Mouse (Mus musculus) hindbrain, embryonic 16.5 days (tissue): ENCODE data around the gene Riok1. TPM values are rescaled to one million over a fixed set of nuclear protein-coding genes. Genes with fewer than 3 reads are reported as not detected.

ENCODE experiments used
- ATAC-seq: fragments of 200-750 bp; cut with Nextera tagmentation; 2 replicates; pipeline ENCODE4 v1.8.0; 2017; ENCODE audit warnings: moderate TSS enrichment, moderate library complexity
- H3K27ac ChIP-seq: fragments of 300-500 bp; sonication (generic); 2 replicates; pipeline ENCODE4 v1.5.1; 2014; ENCODE audit warnings: low read depth, mild to moderate bottlenecking, control low read depth, low read length, moderate library complexity
- H3K27me3 ChIP-seq: fragments of 300-500 bp; sonication (generic); replicated peaks from 2 replicates; pipeline ENCODE4 v1.6.1; 2014; ENCODE audit warnings: low read length; ENCODE audit not compliant: control insufficient read depth, insufficient read depth
- H3K36me3 ChIP-seq: fragments of 300-500 bp; sonication (generic); 2 replicates; pipeline ENCODE4 v1.6.1; 2014; ENCODE audit warnings: mild to moderate bottlenecking, low read length, moderate library complexity, mixed read lengths; ENCODE audit not compliant: control insufficient read depth, insufficient read depth
- H3K4me1 ChIP-seq: fragments of 300-500 bp; sonication (generic); 2 replicates; pipeline ENCODE4 v1.6.1; 2014; ENCODE audit warnings: low read depth, low read length; ENCODE audit not compliant: control insufficient read depth, insufficient read depth
- H3K4me2 ChIP-seq: fragments of 300-500 bp; sonication (generic); 2 replicates; pipeline ENCODE4 v1.6.1; 2014; ENCODE audit warnings: mild to moderate bottlenecking, low read length, control low read depth, moderate library complexity
- H3K4me3 ChIP-seq: fragments of 300-500 bp; sonication (generic); 2 replicates; pipeline ENCODE4 v1.5.1; 2014; ENCODE audit warnings: mild to moderate bottlenecking, low read length, control low read depth, moderate library complexity
- H3K9ac ChIP-seq: fragments of 300-500 bp; sonication (generic); 2 replicates; pipeline ENCODE4 v1.6.1; 2014; ENCODE audit warnings: low read depth, mild to moderate bottlenecking, control low read depth, low read length, moderate library complexity
- H3K9me3 ChIP-seq: fragments of 300-500 bp; sonication (generic); 2 replicates; pipeline ENCODE4 v1.6.1; 2014; ENCODE audit warnings: mild to moderate bottlenecking, low read length, moderate library complexity; ENCODE audit not compliant: control insufficient read depth
- WGBS: fragments of 180-500 bp; shearing (Covaris S2); extraction: QIAGEN DNeasy Blood & Tissue Kit; methylation state at CpG from one replicate; pipeline ENCODE4 v1.1.7; 2014; 5-methylcytosine and 5-hydroxymethylcytosine counted together
- polyA plus RNA-seq: library from polyadenylated mRNA; unstranded; fragments of >200 nt; fragmentation: Nextera tagmentation; extraction: Ambion mirVana; gene quantifications from 2 replicates; pipeline ENCODE4 v1.2.1, GENCODE M21; 2015

Gene Riok1
- polyA plus RNA-seq, 1 experiment from 2014 or later, result 47.0 TPM

DNA sequence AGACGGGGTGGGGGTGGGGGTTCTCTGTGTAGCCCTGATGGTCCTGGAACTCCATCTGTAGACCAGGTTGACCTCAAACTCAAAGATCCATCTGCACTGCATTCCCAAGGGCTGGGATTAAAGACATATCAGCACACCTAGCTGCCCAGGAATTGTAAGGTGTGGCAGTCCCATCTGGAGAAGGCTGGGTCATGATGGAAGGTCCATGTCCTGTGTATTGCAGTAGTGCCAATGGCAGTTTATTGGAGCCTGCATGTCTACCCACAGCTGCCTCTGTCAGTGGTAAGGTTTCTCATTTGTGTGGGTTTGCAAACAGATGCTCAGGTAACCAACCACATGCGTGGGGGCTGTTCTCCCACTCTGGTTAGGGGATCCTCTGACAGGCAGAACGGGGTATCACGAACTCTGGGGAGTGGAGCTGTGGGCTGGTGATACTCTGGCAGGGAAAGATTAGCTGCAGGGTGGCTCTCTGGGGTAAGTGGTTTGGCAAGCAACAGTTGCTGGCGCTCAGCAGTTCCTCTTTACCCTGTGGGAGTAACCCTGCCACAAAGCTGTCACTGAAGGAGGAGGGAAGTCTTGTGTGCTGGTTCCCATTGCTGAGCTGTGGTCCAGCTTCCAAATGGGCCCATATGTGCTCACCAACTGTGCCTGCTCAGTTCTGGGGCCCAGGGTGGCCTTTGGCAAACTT lies 26.9 kb upstream of the Riok1 start:
- 89% methylated on average over 5 of the region's 5 CpGs for WGBS
- no peak for ATAC-seq
- Histone ChIP-seq H3K27me3 (no peaks in the 10 kb centered on the region), H3K9me3 (no peaks in the 10 kb centered on the region), H3K36me3 (no peaks in the 10 kb centered on the region), H3K27ac (no peak overlapping the region), H3K4me1 (no peaks in the 10 kb centered on the region), H3K9ac (no peak overlapping the region), H3K4me3 (no peak overlapping the region), H3K4me2 (no peak overlapping the region)

- H3K27ac ChIP-seq, result no peak overlapping the region
These were observed 26.3 kb upstream of the Riok1 start for GRCm38 (mm10) chr13:38010444-38010910.

DNA sequence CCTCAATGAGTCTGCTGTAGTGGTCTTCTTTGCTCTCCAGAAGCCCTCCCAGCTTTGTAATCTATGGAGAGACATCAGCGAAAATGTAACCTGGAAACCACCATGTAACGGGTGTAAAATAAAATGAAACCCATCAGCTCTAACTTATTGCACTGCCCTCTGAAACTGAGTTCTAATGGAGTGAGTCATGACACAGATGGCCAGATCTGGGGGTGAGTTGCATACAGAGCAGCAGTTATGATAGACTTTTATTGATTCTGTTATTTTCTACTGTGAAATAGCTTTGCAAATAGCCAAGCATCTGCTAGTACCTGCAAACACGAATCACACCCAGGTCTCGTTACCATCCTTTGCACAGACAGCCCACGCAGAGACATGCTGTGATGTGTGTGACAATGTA lies 24.4 kb upstream of the Riok1 start:
- Histone ChIP-seq H3K9ac (no peak overlapping the region), H3K4me2 (no peak overlapping the region), H3K27me3 (no peaks in the 10 kb centered on the region), H3K4me3 (no peak overlapping the region), H3K4me1 (no peaks in the 10 kb centered on the region), H3K9me3 (no peaks in the 10 kb centered on the region), H3K36me3 (no peaks in the 10 kb centered on the region), H3K27ac (no peak overlapping the region)
- WGBS, result 77% methylated on average over 5 of the region's 5 CpGs
- no peak for ATAC-seq

More at GRCm38 (mm10) chr13:38010444-38010910, 26.3 kb upstream of the Riok1 start:
- Histone ChIP-seq H3K4me2 (no peak overlapping the region), H3K36me3 (no peaks in the 10 kb centered on the region), H3K4me3 (no peak overlapping the region), H3K27me3 (no peaks in the 10 kb centered on the region), H3K4me1 (no peaks in the 10 kb centered on the region), H3K9ac (no peak overlapping the region), H3K9me3 (no peaks in the 10 kb centered on the region)
- no peak for ATAC-seq
- 82% methylated on average over 5 of the region's 5 CpGs for WGBS

- Histone ChIP-seq H3K27me3 (no peaks in the 10 kb centered on the region), H3K27ac (no peak overlapping the region), H3K9me3 (no peaks in the 10 kb centered on the region), H3K9ac (no peak overlapping the region), H3K36me3 (no peaks in the 10 kb centered on the region), H3K4me1 (no peaks in the 10 kb centered on the region), H3K4me2 (no peak overlapping the region), H3K4me3 (no peak overlapping the region)
- no peak for ATAC-seq
- WGBS, result 94% methylated on average over 4 of the region's 4 CpGs
These were observed 21.2 kb upstream of the Riok1 start for GRCm38 (mm10) chr13:38015591-38015990.

DNA sequence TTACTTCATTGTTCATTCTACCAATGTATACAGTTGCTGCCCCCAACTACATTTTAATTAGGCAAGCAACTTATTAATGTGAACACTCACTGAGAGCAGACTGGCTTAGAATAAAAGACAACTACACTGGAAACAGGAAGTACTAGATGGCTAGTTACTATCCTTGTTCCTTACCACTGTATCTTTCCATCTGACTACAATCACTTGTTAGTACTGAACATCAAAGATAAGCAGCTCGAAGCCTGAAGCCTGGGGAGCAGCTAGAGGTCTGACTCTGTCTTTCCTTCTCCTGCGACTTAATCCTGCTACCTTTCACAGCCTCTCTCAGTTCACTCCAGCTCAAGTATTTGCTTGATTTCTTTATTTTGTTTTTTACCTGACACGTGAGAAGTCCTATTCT lies 18.0 kb upstream of the Riok1 start:
- ATAC-seq, result no peak
- 74% methylated on average over 3 of the region's 3 CpGs for WGBS
- H3K9ac ChIP-seq, result no peak overlapping the region
- no peaks in the 10 kb centered on the region for H3K9me3 ChIP-seq
- no peak overlapping the region for H3K4me2 ChIP-seq
- H3K4me1 ChIP-seq, result no peaks in the 10 kb centered on the region
- no peak overlapping the region for H3K27ac ChIP-seq
- no peak overlapping the region for H3K4me3 ChIP-seq
- H3K27me3 ChIP-seq, result no peaks in the 10 kb centered on the region
- no peaks in the 10 kb centered on the region for H3K36me3 ChIP-seq

DNA sequence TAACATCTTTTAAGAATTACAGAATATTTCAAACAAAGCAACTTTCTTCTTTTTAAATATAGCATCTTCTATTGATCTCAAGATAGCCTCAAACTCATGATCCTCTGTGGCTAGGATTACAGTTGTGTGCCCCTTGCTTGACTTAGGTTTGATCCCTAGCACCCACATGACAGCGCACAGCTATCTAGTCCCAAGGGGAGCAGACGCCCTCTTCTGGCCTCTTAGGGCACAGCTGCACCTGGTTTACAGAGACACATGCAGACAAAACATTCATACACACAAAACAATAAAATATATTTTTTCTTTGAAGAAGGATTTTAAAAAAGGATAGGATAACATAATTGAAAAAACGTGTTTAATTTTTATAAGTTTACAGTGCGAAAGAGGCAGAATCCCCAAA lies 10.9 kb upstream of the Riok1 start:
- Histone ChIP-seq H3K4me1 (no peaks in the 10 kb centered on the region), H3K4me2 (no peak overlapping the region), H3K27ac (no peak overlapping the region)

GRCm38 (mm10) chr13:38027618-38028248 lies 9.1 kb upstream of the Riok1 start:
- no peak for ATAC-seq
- Histone ChIP-seq H3K9me3 (no peaks in the 10 kb centered on the region), H3K9ac (no peak overlapping the region)

More for the DNA sequence above, 10.9 kb upstream of the Riok1 start:
- no peaks in the 10 kb centered on the region for H3K9me3 ChIP-seq
- ATAC-seq, result no peak
- H3K36me3 ChIP-seq, result no peaks in the 10 kb centered on the region
- H3K9ac ChIP-seq, result no peak overlapping the region
- H3K27me3 ChIP-seq, result no peaks in the 10 kb centered on the region
- 40% methylated on average over 4 of the region's 4 CpGs for WGBS
- no peak overlapping the region for H3K4me3 ChIP-seq

DNA sequence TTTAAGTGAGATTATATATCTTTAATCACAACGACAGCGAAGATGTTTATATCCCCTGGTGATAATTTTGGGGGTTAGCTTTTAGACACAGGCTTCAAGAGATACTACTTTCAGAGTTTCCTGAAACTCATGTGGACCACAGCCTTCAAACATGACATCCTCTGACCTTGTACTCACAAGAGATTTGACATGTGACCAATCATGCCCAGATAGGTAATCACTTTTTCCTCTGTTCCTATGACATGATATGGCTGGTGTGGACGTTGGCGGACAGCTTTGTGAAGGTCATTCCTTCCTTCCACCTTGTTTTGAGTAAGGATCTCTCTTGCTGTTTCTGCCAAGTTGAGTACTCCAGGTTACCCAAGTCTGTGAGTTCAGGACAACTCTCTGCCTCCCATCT lies 8.4 kb upstream of the Riok1 start:
- H3K27ac ChIP-seq, result no peak overlapping the region
- ATAC-seq, result no peak
- H3K9me3 ChIP-seq, result no peaks in the 10 kb centered on the region
- H3K4me2 ChIP-seq, result no peak overlapping the region
- no peak overlapping the region for H3K4me3 ChIP-seq
- H3K36me3 ChIP-seq, result no peaks in the 10 kb centered on the region
- no peaks in the 10 kb centered on the region for H3K27me3 ChIP-seq
- H3K9ac ChIP-seq, result no peak overlapping the region
- 89% methylated on average over 4 of the region's 4 CpGs for WGBS
- no peaks in the 10 kb centered on the region for H3K4me1 ChIP-seq

More at GRCm38 (mm10) chr13:38027618-38028248, 9.1 kb upstream of the Riok1 start:
- no peaks in the 10 kb centered on the region for H3K36me3 ChIP-seq
- no peaks in the 10 kb centered on the region for H3K27me3 ChIP-seq
- H3K4me3 ChIP-seq, result no peak overlapping the region
- no peak overlapping the region for H3K27ac ChIP-seq
- H3K4me1 ChIP-seq, result no peaks in the 10 kb centered on the region
- WGBS, result 64% methylated on average over 6 of the region's 6 CpGs
- no peak overlapping the region for H3K4me2 ChIP-seq

DNA sequence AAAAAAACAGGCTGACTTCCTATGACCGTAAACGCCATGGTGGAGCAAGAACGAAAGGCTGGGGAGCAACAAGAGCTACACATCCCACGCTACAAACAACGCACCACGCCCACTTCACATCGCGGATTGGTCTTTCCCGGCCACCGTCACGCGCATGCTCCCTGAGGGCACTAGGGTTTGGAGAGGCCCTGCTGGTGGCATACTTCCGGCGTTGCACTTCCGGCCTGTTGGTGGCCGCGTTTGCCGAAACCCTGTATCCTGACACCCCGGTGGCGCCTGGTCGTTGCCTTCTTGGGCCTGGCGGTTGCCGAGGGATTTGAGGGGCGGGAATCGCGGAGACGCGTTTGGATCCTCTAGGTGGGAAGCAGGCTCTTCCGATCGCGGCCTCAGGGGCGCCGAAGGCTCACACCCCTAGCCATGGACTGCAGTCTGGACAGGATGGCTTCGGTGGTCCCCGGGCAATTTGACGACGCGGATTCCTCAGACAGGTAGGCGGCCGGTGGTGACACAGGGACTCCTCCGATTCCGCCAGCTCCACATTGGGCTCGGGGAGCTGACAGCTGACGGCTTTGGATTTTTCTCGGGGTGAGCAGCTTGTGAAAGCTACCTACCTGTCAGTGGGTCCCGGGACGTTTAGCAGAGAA lies 371 bp downstream of the Riok1 start, which contains the start of gene Cage1:
Gene Cage1 (minus strand): TSS at position 26 of the 644 bp plus-strand sequence.
- under 1% methylated on average over 47 of the region's 47 CpGs for WGBS
- Histone ChIP-seq H3K9me3 (no peaks in the 10 kb centered on the region), H3K4me2 (peak within 1 kb of the TSS; percentile 88), H3K9ac (peak within 1 kb of the TSS; percentile 79), H3K4me1 (peaks cover 20% of the 10 kb centered on the region), H3K27me3 (no peaks in the 10 kb centered on the region), H3K36me3 (0 out of 2 replicates have a peak, but pooled peaks cover 3% of the 10 kb centered on the region), H3K4me3 (peak within 1 kb of the TSS; percentile 84), H3K27ac (peak within 1 kb of the TSS; percentile 87)
- peak; percentile 98 for ATAC-seq
